Mouse (Mus musculus) ovary, postnatal 36 days (tissue): ENCODE results near the gene Tnfsf4.

Experiments used
- DNase-seq: peaks from one replicate; pipeline ENCODE4 v3.0.0; 2022; ENCODE audit warnings: low spot score, mixed read lengths

The Tnfsf4 gene

DNA sequence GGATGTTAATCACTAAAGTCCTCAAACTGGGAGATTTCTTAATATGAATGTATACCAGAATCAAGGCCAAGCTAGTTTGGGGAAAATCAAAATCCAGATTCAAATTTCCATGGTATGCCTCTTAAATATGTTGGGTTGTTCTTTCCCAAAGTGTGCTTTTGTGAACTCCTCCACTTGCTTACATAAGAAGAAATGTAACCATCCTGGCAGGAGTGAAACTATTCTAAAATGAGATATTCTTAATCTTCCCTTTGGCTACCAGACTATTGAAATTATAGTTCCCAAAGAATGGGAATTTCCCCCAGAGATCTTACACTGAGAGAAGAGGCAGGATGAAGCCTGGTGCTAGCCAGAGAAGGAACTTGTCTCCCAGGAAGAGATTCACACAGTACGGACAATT, 57.0 kb downstream of the Tnfsf4 start:
- DNase-seq = no peak

DNA sequence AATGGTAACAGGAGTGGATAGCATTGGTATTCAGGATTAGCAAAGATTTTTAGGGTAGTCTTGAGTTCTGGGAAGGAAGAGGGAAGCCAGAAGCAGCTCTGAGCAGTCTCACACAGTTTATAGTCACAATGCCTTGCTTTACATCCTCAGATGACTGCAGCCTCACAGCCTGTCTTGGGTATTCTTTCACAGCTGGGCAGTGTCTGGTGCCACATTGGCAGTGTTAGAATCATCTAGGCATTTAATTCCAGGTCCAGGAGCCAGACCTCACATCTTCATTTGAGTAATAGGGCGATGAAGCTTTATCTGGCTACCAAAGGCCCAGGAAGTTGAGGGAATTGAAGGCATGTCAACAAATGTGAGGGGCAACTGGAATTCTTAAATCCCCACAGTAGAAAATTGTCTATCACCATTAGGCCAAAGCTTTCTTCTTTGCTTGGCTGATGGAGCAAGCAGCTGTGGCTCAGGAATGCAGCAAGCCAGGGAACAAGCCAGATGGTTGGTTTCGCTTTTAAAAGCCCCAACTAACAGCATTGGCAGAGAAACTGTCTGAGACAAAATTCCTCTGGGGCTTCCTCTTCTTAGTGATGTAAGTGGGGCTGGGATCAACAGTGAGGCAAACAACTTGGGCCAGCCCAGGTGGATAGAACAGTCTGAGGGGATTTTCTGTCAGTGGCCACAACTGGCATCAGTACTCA, 68.3 kb downstream of the Tnfsf4 start:
- no peak for DNase-seq
